Comparison of ENCODE assay signal across 8 mouse cellular contexts in the genomic region with DNA sequence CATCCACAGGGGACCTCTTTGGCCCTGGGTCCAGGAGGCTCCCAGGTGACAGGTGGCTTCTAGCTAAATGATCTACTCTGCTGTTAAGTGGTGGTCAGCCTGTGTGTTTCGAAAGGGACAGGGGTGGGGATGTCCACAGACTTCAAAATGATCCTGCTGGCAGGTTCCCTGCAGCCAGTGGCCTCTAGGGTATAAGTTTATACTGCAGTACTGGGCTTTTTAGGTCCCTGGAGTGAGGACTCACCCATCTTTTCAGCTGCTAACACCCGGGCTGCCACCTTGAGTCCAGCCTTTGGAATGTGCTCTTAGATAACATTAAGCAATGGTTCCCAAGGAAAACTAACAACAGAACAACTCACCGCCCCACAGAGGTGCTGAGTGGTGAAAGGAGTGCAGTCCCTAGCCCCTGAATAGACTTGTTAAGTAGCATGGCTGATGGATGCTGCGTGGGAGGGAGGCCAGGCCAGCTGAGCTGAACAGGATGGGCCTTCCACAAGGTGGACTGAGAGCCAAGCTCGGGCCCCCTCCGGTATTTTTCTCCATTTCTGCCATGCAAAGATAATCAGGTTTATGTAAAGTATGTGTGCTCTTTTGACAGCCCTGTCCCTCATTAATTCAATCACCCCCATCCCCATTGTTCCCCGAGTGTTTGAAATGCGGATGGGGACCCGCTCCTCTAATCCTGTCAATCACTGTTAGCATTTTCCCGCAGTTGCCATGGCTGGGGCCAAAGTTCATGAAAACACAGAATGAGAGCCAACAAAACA.
DNase-seq lines count a peak whose midpoint lies in the region; ATAC-seq lines count a peak whose summit lies in the region.

No protein-coding gene starts in this region.

- WGBS in hindbrain, embryonic 16.5 days, result 12% methylated on average over 10 of the region's 10 CpGs
- WGBS in neural tube, embryonic 13.5 days, result 11% methylated on average over 10 of the region's 10 CpGs
- WGBS in liver, embryonic 12.5 days (ENCODE audit: insufficient replicate concordance), result 32% methylated on average over 10 of the region's 10 CpGs

- H3K4me3 ChIP-seq in hindbrain, embryonic 16.5 days (ENCODE audit: low read length), result no peak overlapping the region
- H3K4me3 ChIP-seq in neural tube, embryonic 13.5 days, result no peak overlapping the region
- no peak overlapping the region for H3K4me3 ChIP-seq in liver, embryonic 12.5 days

- H3K9me3 ChIP-seq in hindbrain, embryonic 16.5 days (ENCODE audit: control insufficient read depth, low read length), result no peaks in the 10 kb centered on the region
- H3K9me3 ChIP-seq in neural tube, embryonic 13.5 days, result no peaks in the 10 kb centered on the region
- no peaks in the 10 kb centered on the region for H3K9me3 ChIP-seq in liver, embryonic 12.5 days (replicated peaks)

- peak overlapping the region; percentile 61 for H3K27ac ChIP-seq in hindbrain, embryonic 16.5 days (ENCODE audit: low read depth, low read length)
- H3K27ac ChIP-seq in neural tube, embryonic 13.5 days (replicated peaks), result no peak overlapping the region
- H3K27ac ChIP-seq in liver, embryonic 12.5 days, result no peak overlapping the region

- no peaks in the 10 kb centered on the region for H3K36me3 ChIP-seq in hindbrain, embryonic 16.5 days (ENCODE audit: control insufficient read depth, insufficient read depth, low read length)
- no peaks in the 10 kb centered on the region for H3K36me3 ChIP-seq in neural tube, embryonic 13.5 days
- no peaks in the 10 kb centered on the region for H3K36me3 ChIP-seq in liver, embryonic 12.5 days

- no peak overlapping the region for H3K4me2 ChIP-seq in hindbrain, embryonic 16.5 days (ENCODE audit: low read length)
- H3K4me2 ChIP-seq in neural tube, embryonic 13.5 days, result no peak overlapping the region
- no peak overlapping the region for H3K4me2 ChIP-seq in liver, embryonic 12.5 days

- H3K9ac ChIP-seq in hindbrain, embryonic 16.5 days (ENCODE audit: low read depth, low read length), result no peak overlapping the region
- no peak overlapping the region for H3K9ac ChIP-seq in neural tube, embryonic 13.5 days
- H3K9ac ChIP-seq in liver, embryonic 12.5 days, result no peak overlapping the region

- DNase-seq in kidney, postnatal 36 days, result peak; percentile 4 to 36
- no peak for DNase-seq in kidney, postnatal 14 days
- peak; percentile 29 for DNase-seq in embryo, embryonic 11.5 days (ENCODE audit: low read depth, low spot score)
- DNase-seq in ovary, postnatal 10 days (ENCODE audit: low spot score), result no peak

- peak; percentile 93 for ATAC-seq in hindbrain, embryonic 16.5 days
- ATAC-seq in neural tube, embryonic 13.5 days (ENCODE audit: low read depth), result peak; percentile 95
- no peak for ATAC-seq in liver, embryonic 12.5 days
- ATAC-seq in megakaryocyte, adult 5-6 weeks (ENCODE audit: poor library complexity, severe bottlenecking), result no peak

- H3K4me1 ChIP-seq in hindbrain, embryonic 16.5 days (ENCODE audit: control insufficient read depth, insufficient read depth, low read depth, low read length), result no peaks in the 10 kb centered on the region; the same call in 1 of the 2 replicates
- H3K4me1 ChIP-seq in neural tube, embryonic 13.5 days (replicated peaks), result peaks cover 32% of the 10 kb centered on the region
- H3K4me1 ChIP-seq in liver, embryonic 12.5 days, result no peaks in the 10 kb centered on the region

- H3K27me3 ChIP-seq in hindbrain, embryonic 16.5 days (replicated peaks; ENCODE audit: control insufficient read depth, insufficient read depth, low read length), result no peaks in the 10 kb centered on the region; the same call in 1 of the 2 replicates
- H3K27me3 ChIP-seq in neural tube, embryonic 13.5 days, result peaks cover 44% of the 10 kb centered on the region
- 0 out of 2 replicates have a peak, but pooled peaks cover 5% of the 10 kb centered on the region for H3K27me3 ChIP-seq in liver, embryonic 12.5 days (replicated peaks)

Comparison
In these comparisons a context has a peak if more than half of its experiments do, and no peak if none do; other contexts are left out.
1. DNase-seq: peak in kidney, postnatal 36 days (2 of 2) and embryo, embryonic 11.5 days (single experiment); none in kidney, postnatal 14 days (single experiment) and ovary, postnatal 10 days (single experiment).
2. ATAC-seq: peak in hindbrain, embryonic 16.5 days (single experiment) and neural tube, embryonic 13.5 days (single experiment); none in liver, embryonic 12.5 days (single experiment) and megakaryocyte, adult 5-6 weeks (single experiment).